Mouse (Mus musculus) lung, adult 2 months (tissue): Measurements from ENCODE around the gene Rnf185. TPM values are rescaled to one million over a fixed set of nuclear protein-coding genes. Genes with fewer than 3 reads are reported as not detected.

Experiments used
- DNase-seq: peaks from one replicate; pipeline ENCODE4 v3.0.0; 2022
- H3K4me1 ChIP-seq: fragments of 200-500 bp; 2 replicates; pipeline ENCODE4 v1.6.1; 2011; ENCODE audit warnings: low read length; ENCODE audit not compliant: control insufficient read depth, insufficient read depth
- H3K4me3 ChIP-seq: fragments of 200-500 bp; replicated peaks from 2 replicates; pipeline ENCODE3; 2011; ENCODE audit warnings: low read depth, mild to moderate bottlenecking, control low read depth, low read length; ENCODE audit errors: extremely low read depth
- CTCF ChIP-seq: fragments of 200-500 bp; IDR thresholded peaks from 2 replicates; pipeline ENCODE4 v1.5.1; 2011; ENCODE audit warnings: mild to moderate bottlenecking, low read length, control low read depth; ENCODE audit not compliant: insufficient read depth
- POLR2A ChIP-seq: fragments of 200-500 bp; IDR thresholded peaks from 2 replicates; pipeline ENCODE4 v1.6.1; 2011; ENCODE audit warnings: low read depth, mild to moderate bottlenecking, control low read depth, low read length, borderline replicate concordance; ENCODE audit errors: extremely low read depth
- WGBS: fragments of 180-500 bp; shearing (Covaris S2); methylation state at CpG from one replicate; pipeline ENCODE4 v1.1.7; 2018; 5-methylcytosine and 5-hydroxymethylcytosine counted together
- polyA plus RNA-seq: library from polyadenylated mRNA; depleted of rRNA; stranded (reverse); fragments of >200 nt; gene quantifications from 2 replicates; pipeline ENCODE4 v1.2.3, GENCODE M21; 2012

Rnf185 gene
- polyA plus RNA-seq, 1 experiment, result 36.4 TPM

- Histone ChIP-seq H3K4me1 (peaks cover 5% of the 10 kb centered on the region; the same call in 1 of the 2 replicates), H3K4me3 (no peak overlapping the region)
- no peak for TF ChIP-seq CTCF
- no peak for DNase-seq
- 70% methylated on average over 7 of the region's 7 CpGs for WGBS
These were observed 47.7 kb downstream of the Rnf185 start for GRCm38 (mm10) chr11:3404287-3405047.

DNA sequence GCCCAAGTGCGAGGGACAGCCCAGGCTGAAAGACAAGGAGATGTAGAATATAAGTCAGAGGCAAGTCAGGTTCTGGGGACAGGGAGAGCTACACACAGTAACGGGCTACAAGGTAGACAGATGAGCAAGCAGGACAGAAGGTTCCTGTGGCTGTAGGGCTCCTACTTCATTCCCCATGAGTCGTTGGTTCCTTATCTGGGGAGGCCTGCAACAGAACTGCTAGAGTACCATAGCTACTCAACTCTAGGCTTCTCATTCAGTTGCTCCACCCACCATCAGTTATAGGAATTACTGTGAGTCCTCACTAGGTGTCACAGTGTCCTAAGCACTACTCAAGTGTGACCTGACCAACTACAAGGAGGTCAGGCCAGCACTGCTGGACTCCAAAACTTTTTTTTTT lies 49.1 kb downstream of the Rnf185 start:
- TF ChIP-seq CTCF (no peak), POLR2A (no peak)
- no peak overlapping the region for H3K4me3 ChIP-seq
- whole genome bisulfite sequencing, result 74% methylated on average over 3 of the region's 3 CpGs
- peaks cover 3% of the 10 kb centered on the region; the same call in 1 of the 2 replicates for H3K4me1 ChIP-seq
- no peak for DNase-seq

DNA sequence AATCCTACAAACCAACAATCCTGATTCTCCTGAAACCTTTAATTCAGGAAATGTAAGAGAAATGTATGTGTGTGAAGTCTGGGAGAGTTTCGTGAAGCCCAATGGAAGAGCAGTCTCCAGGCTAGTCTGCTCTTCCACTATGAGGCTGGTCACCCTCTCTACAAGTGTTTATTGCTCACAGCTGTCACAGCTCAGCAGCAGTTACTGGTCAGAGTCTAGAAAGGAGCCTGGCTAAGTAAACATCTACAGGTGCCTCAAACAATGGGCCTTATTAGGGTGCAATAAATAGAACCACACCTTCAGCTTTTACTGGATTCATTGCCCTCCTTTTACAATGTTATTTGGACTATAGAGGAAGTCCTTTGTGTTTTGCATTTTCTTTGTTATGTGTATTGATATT lies 53.8 kb downstream of the Rnf185 start:
- no peak for DNase-seq
- Histone ChIP-seq H3K4me1 (no peaks in the 10 kb centered on the region), H3K4me3 (no peak overlapping the region)
- no peak for TF ChIP-seq CTCF
- TF ChIP-seq POLR2A, result no peak
- 84% methylated on average over 1 of the region's 1 CpGs for WGBS

DNA sequence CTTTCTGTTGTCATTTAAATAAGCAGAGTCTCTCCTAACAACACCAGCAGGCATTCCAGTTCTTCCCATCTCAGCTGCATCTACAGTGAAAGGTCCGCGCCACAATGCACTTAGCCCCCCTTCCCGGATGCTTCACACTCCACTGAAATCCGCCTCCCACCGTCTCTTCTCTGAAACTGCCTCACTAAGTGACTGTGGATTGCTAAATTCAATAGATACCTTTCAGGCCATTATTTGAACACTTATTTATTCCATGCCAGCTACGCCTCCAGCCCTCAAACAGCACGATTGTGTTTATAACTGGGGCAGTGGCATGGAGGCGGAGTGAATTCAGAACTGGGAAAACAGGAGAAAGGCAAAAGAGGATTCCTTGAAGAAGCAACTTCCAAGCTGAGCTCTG lies 55.6 kb downstream of the Rnf185 start:
- DNase-seq, result no peak
- 76% methylated on average over 8 of the region's 8 CpGs for WGBS
- no peak overlapping the region for H3K4me3 ChIP-seq
- no peak for TF ChIP-seq POLR2A
- TF ChIP-seq CTCF, result no peak
- H3K4me1 ChIP-seq, result 0 out of 2 replicates have a peak, but pooled peaks cover 2% of the 10 kb centered on the region

GRCm38 (mm10) chr11:3396091-3396490 lies 56.1 kb downstream of the Rnf185 start:
- WGBS, result 86% methylated on average over 3 of the region's 3 CpGs
- no peak for DNase-seq
- H3K4me1 ChIP-seq, result 0 out of 2 replicates have a peak, but pooled peaks cover 4% of the 10 kb centered on the region
- no peak overlapping the region for H3K4me3 ChIP-seq
- TF ChIP-seq CTCF, result no peak
- TF ChIP-seq POLR2A, result no peak

DNA sequence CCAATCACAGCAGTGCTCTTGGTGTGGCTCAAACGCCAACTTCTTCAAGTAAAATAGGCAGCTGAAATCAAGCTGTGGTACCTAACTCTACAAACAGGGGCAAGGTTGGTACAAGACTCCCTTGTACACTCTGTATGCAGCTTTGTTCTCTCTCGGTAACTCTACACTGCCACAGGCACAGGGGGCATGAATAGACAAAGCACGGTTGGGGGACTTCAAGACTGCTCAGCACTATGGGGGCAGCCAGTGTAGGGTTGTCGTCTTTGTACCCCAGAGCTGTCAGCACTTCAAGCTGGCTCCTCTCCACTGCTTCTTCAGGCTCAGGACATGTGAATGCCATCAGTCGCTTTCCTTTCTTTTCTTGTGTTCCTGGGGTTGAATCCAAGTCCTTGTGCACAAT lies 57.6 kb downstream of the Rnf185 start:
- H3K4me3 ChIP-seq, result no peak overlapping the region
- H3K4me1 ChIP-seq, result peaks cover 7% of the 10 kb centered on the region; the same call in 1 of the 2 replicates
- WGBS, result 73% methylated on average over 5 of the region's 5 CpGs
- DNase-seq, result no peak
- TF ChIP-seq POLR2A (no peak), CTCF (no peak)

GRCm38 (mm10) chr11:3392526-3392925 lies 59.6 kb downstream of the Rnf185 start:
- WGBS, result 50% methylated on average over 8 of the region's 8 CpGs
- TF ChIP-seq CTCF (no peak), POLR2A (no peak)
- no peak for DNase-seq
- Histone ChIP-seq H3K4me1 (peaks cover 7% of the 10 kb centered on the region; the same call in 1 of the 2 replicates), H3K4me3 (no peak overlapping the region)

- 59% methylated on average over 5 of the region's 5 CpGs for WGBS
- no peak for DNase-seq
- Histone ChIP-seq H3K4me1 (peaks cover 14% of the 10 kb centered on the region), H3K4me3 (no peak overlapping the region)
- TF ChIP-seq POLR2A (no peak), CTCF (no peak)
These were observed 61.4 kb downstream of the Rnf185 start for GRCm38 (mm10) chr11:3390789-3391188.

- 54% methylated on average over 5 of the region's 5 CpGs for WGBS
- no peak overlapping the region for H3K4me3 ChIP-seq
- no peak for DNase-seq
- TF ChIP-seq POLR2A, result no peak
- TF ChIP-seq CTCF, result no peak
- H3K4me1 ChIP-seq, result peaks cover 14% of the 10 kb centered on the region
These were observed 62.2 kb downstream of the Rnf185 start for GRCm38 (mm10) chr11:3389996-3390395.
